Mouse (Mus musculus): ENCODE measurements around the gene Swi5.

Gene Swi5

GRCm38 (mm10) chr2:32287923-32288367, at the start of gene Swi5:
Gene Swi5 (minus strand): TSS chr2:32288075.
- in situ Hi-C loops (cut with MboI; ENCODE audit: low sequenced_read_pairs), result no loop called here

- in situ Hi-C loops (cut with MboI; ENCODE audit: low sequenced_read_pairs), result no loop called here
Measured at GRCm38 (mm10) chr2:32335888-32336287, 48.0 kb upstream of the Swi5 start.

- in situ Hi-C loops (cut with MboI; ENCODE audit: low sequenced_read_pairs), result no loop called here
Measured at GRCm38 (mm10) chr2:32332159-32332558, 44.3 kb upstream of the Swi5 start.

- in situ Hi-C loops (cut with MboI; ENCODE audit: low sequenced_read_pairs), result no loop called here
Measured at GRCm38 (mm10) chr2:32329531-32329930, 41.7 kb upstream of the Swi5 start.

- in situ Hi-C loops (cut with MboI; ENCODE audit: low sequenced_read_pairs), result no loop called here
Measured at GRCm38 (mm10) chr2:32328911-32329460, 41.1 kb upstream of the Swi5 start.

- in situ Hi-C loops (cut with MboI; ENCODE audit: low sequenced_read_pairs), result no loop called here
Measured at GRCm38 (mm10) chr2:32327200-32327599, 39.3 kb upstream of the Swi5 start.

DNA sequence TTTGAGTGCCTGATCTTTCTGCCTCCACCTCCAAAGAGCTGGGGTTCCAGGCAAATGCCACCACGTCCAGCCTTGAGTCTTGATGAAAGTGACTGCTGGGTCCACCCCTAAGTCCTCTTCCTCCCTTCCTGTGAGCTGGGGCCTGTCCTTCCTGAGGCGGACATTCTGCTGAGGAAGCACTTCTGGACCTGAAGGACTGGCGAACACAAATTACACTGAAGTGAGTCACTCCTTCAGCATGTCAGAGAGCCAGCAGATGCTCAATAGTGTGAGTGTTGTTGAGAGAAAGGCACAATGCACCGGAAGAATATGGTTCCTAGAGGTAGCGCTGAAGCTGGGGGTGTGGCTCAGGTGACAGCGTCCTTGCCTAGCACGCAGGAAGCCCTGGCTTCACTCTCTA, 37.5 kb upstream of the Swi5 start:
- in situ Hi-C loops (cut with MboI; ENCODE audit: low sequenced_read_pairs), result no loop called here

DNA sequence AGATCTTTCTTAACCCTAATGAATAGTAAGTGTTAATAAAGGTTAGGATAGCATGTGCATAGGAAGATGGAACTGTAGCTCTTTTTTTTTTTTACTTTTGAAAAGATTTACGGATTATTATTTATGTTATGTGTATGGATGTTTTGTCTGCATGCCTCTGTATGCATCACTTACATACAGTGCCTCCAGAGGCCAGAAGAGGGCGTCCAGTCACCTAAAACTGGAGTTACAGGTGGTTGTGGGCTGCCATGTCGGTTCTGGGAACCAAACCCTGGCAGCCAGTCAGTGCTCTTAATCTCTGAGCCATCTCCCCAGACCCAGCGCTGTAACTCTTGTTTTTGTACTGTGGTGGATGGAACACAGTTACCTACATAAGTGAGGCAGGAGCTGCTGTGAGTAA, 36.4 kb upstream of the Swi5 start:
- in situ Hi-C loops (cut with MboI; ENCODE audit: low sequenced_read_pairs), result no loop called here

DNA sequence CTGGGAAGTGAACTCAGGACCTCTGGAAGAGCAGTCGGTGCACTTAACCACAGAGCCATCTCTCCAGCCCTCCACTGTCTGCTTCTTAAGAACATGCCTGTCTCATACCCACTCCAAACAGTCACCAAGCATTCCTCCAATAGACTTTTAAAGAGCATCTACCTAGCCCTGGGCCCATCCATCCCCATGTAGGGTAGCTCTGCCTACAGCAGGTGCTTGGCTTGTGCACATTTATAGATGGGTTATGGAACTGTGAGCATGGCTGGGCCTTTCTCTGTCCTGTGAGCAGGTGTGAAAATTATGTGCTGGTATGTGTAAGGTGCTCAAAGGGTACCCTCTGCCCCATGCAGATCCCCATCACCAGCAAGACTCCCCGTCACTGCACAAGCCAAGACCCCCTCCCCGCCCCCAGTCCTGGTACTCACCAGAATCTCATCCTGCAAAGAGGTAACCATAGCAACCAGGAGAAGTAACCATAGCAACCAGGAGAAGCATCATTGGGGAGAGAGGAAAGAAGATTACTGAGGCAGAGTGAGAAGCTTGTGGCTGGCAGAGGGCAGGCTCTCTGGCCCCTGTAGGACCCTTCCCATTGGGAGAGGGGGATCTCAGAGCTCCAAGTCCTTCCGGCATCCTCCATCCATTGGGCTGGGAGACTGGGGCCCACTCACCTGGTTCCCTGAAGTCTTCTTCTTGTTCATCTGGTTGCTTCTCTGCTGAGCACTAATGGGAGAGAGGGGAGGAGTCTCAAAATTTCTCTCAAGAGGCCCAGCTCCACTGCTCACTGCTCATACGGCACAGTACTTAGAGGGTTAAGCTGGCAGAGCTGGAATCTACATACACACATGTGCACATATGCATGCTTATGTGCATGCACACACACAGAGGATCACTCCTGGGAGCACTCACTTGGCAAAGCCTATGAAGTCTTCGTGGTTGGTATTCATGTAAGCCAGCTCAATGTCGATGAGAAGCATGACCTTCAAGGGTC, 35.2 kb upstream of the Swi5 start:
- in situ Hi-C loops (cut with MboI; ENCODE audit: low sequenced_read_pairs), result no loop called here

- in situ Hi-C loops (cut with MboI; ENCODE audit: low sequenced_read_pairs), result no loop called here
Measured at GRCm38 (mm10) chr2:32321591-32322298, 33.9 kb upstream of the Swi5 start.

DNA sequence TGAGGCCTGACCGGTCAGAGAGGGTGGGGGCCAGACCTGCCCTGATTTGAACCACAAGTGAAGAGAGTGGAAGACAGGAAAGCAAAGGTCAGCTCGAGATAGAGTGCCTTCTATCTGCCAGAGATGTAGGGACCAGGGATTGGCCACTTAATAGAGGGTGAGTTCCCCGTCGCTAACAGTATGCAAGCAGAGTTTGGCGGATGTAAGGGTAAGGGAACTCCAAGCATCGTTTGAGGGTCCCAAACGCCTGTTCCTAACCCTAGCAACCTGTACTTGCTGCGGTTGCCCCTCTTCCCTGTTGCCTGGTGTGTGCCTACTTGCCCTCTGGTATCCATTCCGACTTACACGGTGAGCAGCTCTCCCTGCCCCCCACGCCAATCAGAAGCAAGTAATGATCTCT, 32.8 kb upstream of the Swi5 start:
- in situ Hi-C loops (cut with MboI; ENCODE audit: low sequenced_read_pairs), result no loop called here

DNA sequence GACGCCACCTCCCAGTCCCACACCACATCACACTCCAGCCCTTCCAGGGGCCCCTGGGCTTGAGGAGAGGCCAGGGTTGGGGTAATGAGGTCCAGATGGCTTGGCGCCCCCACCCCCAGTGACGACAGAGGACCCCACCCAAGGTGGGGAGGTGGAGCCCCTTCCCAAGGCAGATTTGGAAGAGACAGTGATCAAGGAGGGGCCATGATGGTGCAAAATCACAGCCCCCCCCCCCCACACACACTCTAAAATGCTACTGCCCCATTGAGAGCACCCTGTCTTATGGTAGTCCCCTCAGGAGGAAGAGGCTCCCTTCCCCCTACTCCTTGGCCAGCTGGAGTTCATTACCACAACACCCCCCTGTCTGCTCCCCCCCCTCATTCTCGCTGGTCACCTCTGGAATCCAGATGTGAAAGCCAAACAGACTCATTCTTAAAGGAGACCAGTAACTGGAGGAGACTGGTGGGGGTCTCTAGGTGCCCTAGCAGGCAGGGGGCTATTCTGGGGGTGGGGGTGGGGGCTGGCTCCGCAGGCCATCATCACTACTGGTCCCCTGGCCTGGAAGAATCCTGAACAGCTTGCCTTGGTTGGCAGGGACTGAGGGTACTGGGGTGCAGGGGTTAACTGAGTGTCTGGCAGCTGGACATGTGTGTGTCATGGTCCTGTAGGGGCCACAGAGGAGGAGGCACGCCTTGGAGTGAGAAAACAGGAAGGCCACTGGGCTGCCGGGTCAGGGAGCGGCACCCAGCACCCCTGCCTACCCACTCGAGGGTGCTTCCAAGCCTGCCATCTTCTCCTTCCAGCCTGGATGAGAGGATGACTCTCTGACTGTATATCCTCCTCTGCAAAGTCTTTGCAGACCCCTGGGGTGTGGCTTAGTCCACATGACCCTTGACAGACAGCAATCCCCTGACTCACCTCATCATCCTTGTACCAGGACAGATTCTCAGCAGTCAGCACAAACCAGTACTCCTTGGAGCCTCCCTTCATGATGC, 32.0 kb upstream of the Swi5 start:
- in situ Hi-C loops (cut with MboI; ENCODE audit: low sequenced_read_pairs), result no loop called here

GRCm38 (mm10) chr2:32318709-32319585, 31.1 kb upstream of the Swi5 start:
- in situ Hi-C loops (cut with MboI; ENCODE audit: low sequenced_read_pairs), result no loop called here

- in situ Hi-C loops (cut with MboI; ENCODE audit: low sequenced_read_pairs), result no loop called here
Measured at GRCm38 (mm10) chr2:32317791-32318417, 30.0 kb upstream of the Swi5 start.

DNA sequence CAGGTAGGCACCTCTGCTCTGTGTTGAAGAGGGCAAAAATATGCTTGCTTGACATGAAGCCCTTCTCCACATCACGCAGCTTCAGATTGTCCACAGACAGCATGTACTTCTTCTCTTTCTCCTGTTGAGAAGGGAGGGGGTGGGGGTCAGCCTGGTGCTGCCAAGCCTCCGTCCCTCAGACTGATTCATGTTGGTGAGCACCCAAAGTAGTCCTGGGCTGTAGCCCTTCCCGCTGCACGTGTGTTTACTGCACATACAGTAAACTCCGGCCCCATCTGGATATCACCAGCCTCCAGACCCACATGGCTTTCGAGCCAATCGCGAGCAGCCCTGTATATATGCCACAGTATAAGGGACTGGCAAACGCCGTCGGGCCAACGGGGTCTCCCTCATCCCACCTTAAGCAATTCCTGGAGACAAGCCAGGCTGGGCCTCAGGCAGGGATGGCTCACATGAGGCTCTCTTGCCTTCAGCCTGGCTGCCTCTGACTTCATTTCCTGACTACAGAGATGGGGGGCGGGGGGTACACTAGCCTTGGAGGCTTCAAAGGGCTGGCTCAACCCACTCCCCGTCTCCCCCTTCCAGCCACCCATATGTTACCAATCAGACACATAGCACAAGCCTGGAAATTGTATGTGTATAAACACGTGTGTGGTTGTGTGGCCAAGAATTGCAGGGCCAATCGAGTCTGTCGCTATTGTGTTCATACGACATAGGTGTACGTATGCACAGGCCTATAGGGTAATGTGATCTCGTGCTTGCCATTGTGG, 29.2 kb upstream of the Swi5 start:
- in situ Hi-C loops (cut with MboI; ENCODE audit: low sequenced_read_pairs), result no loop called here

DNA sequence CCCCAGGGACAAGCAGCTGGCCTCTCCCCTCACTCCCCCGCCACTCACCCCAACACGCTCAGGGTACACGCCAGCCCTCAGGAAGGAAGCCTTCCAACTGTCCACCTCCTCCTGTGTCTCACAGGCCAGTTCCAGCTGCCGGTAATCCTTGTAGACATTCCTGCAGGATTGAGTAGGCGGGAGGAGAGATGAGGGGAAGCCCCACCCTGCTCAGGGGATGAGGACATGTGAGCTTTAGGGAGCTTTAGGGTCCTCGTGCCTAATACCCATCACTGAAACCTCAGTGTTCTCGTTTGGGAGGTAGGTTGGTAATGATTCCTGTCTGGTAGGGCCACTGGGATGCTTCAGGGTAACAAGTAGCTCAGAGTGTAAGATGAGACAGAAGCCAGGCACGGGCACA, 27.9 kb upstream of the Swi5 start:
- in situ Hi-C loops (cut with MboI; ENCODE audit: low sequenced_read_pairs), result no loop called here

- in situ Hi-C loops (cut with MboI; ENCODE audit: low sequenced_read_pairs), result no loop called here
Measured at GRCm38 (mm10) chr2:32314831-32315230, 27.0 kb upstream of the Swi5 start.

DNA sequence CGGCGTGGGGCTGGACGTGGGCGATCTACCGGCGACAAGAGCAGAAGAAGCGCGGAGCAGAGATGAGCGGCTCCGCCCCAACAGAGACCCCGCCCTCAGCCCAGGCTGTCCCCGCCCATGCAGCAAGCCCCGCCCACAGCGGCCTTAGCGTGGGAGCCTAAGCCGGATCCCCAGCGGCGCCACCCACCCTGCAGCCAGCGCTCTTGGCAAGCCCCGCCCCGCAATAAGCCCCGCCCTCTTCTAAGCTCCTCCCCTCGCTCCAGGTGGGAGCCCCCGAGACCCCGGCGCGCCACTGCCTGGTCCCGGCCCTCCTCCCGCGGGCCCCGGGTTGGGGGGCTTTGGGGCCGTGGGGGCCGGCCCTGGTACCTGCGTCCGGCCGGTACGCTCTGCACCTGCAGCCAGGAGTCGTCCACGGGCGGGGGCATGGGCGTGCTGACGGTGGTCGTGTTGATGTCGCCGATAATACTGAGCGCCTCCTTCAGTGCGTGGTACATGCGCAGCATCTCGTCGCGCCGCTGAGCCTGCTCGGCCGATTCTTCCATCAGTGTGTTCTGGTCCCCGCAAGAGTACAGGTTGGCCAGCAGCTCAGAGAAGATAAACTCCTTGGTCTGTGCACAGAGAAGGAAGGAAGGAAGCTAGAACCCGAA, 24.6 kb upstream of the Swi5 start:
- in situ Hi-C loops (cut with MboI; ENCODE audit: low sequenced_read_pairs), result no loop called here
